Mouse (Mus musculus) lung, postnatal 0 days (tissue): ENCODE measurements around the gene N4bp1.

Experiments
- CTCF ChIP-seq: IDR thresholded peaks from 2 replicates; pipeline ENCODE4 v1.5.1; 2016; ENCODE audit warnings: antibody characterized with exemption, mild to moderate bottlenecking
- EP300 ChIP-seq: IDR thresholded peaks from 2 replicates; pipeline ENCODE4 v1.6.1; 2016; ENCODE audit warnings: antibody characterized with exemption, mild to moderate bottlenecking, control low read depth

DNA sequence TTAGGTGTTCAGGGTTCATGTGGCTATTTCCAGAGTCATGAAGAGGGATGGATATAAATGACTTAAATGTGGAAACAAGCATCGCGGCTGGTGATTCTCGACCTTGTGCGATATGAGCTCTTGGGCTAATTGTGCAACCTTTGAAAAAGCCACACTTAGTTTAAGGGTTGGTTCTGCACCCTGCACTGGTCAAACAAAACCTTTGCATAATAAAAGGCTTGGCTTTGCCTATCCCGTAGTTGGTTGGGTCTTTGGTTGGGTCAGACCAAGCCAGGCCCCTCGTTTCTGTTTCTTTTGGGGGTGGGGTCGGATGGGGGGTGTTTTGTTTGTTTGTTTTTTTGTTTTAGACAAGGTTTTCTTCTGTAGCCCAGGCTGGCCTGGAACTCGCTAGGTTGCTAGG, 17.6 kb upstream of the N4bp1 start:
- TF ChIP-seq EP300 = no peak
- TF ChIP-seq CTCF = no peak
